Mouse (Mus musculus) stomach, embryonic 16.5 days (tissue): ENCODE results near the gene Trim43c. TPM values are rescaled to one million over a fixed set of nuclear protein-coding genes. Genes with fewer than 3 reads are reported as not detected.
"Not testable (repeated sequence)": the region's sequence is repeated elsewhere in the genome, so short reads cannot be mapped to it uniquely, and the experiment has no call there.

ENCODE experiments used
- ATAC-seq: fragments of 200-750 bp; cut with Nextera tagmentation; 2 replicates; pipeline ENCODE4 v1.8.0; 2017; ENCODE audit warnings: moderate number of reproducible peaks, moderate TSS enrichment; ENCODE audit not compliant: insufficient read depth, low FRiP score
- H3K27ac ChIP-seq: fragments of 300-500 bp; sonication (generic); 2 replicates; pipeline ENCODE4 v1.5.1; 2014; ENCODE audit warnings: low read length
- H3K27me3 ChIP-seq: fragments of 300-500 bp; sonication (generic); 2 replicates; pipeline ENCODE4 v1.6.1; 2014; ENCODE audit warnings: low read length, control low read depth, mixed read lengths; ENCODE audit not compliant: control insufficient read depth, insufficient read depth
- H3K36me3 ChIP-seq: fragments of 300-500 bp; sonication (generic); 2 replicates; pipeline ENCODE4 v1.6.1; 2014; ENCODE audit warnings: low read length; ENCODE audit not compliant: control insufficient read depth, insufficient read depth
- H3K4me1 ChIP-seq: fragments of 300-500 bp; sonication (generic); 2 replicates; pipeline ENCODE4 v1.6.1; 2014; ENCODE audit warnings: low read length, control low read depth, mixed read lengths; ENCODE audit not compliant: control insufficient read depth, insufficient read depth
- H3K4me2 ChIP-seq: fragments of 300-500 bp; sonication (generic); 2 replicates; pipeline ENCODE4 v1.6.1; 2014; ENCODE audit warnings: low read depth, low read length, mixed read lengths
- H3K4me3 ChIP-seq: fragments of 300-500 bp; sonication (generic); replicated peaks from 2 replicates; pipeline ENCODE4 v1.5.1; 2014; ENCODE audit warnings: mild to moderate bottlenecking, low read length
- H3K9ac ChIP-seq: fragments of 300-500 bp; sonication (generic); 2 replicates; pipeline ENCODE4 v1.6.1; 2014; ENCODE audit warnings: low read length
- H3K9me3 ChIP-seq: fragments of 300-500 bp; sonication (generic); replicated peaks from 2 replicates; pipeline ENCODE4 v1.6.1; 2016; ENCODE audit warnings: low read length, control low read depth; ENCODE audit not compliant: control insufficient read depth
- WGBS: fragments of 180-500 bp; shearing (Covaris S2); extraction: QIAGEN DNeasy Blood & Tissue Kit; methylation state at CpG from one replicate; pipeline ENCODE4 v1.1.7; 2014; 5-methylcytosine and 5-hydroxymethylcytosine counted together
- polyA plus RNA-seq: library from polyadenylated mRNA; unstranded; fragments of >200 nt; fragmentation: Nextera tagmentation; extraction: Ambion mirVana; gene quantifications from 2 replicates; pipeline ENCODE4 v1.2.1, GENCODE M21; 2015

Gene Trim43c
- 0.12 and 0.22 TPM in 2 replicates for polyA plus RNA-seq

- H3K9ac ChIP-seq, H3K4me3 ChIP-seq, ATAC-seq, H3K36me3 ChIP-seq, H3K4me2 ChIP-seq, H3K9me3 ChIP-seq, H3K4me1 ChIP-seq, H3K27me3 ChIP-seq, H3K27ac ChIP-seq: not testable (repeated sequence)
- 87% methylated on average over 2 of the region's 2 CpGs for WGBS
These were observed at the start of gene Trim43c for GRCm38 (mm10) chr9:88838864-88839263. Gene Trim43c (plus strand): TSS chr9:88839164.

GRCm38 (mm10) chr9:88853072-88853471 lies 14.1 kb downstream of the Trim43c start:
- not testable (repeated sequence) for H3K9ac ChIP-seq

GRCm38 (mm10) chr9:88858566-88859492 lies 19.9 kb downstream of the Trim43c start:
- H3K4me1 ChIP-seq, H3K9me3 ChIP-seq, H3K27me3 ChIP-seq, H3K27ac ChIP-seq, H3K36me3 ChIP-seq: not testable (repeated sequence)
- Histone ChIP-seq H3K9ac (peak overlapping the region; percentile 56), H3K4me3 (peak overlapping the region; percentile 49), H3K4me2 (peak overlapping the region; percentile 62)
- ATAC-seq: peak; percentile 98
- 1% methylated on average over 52 of the region's 52 CpGs for WGBS

More at GRCm38 (mm10) chr9:88853072-88853471, 14.1 kb downstream of the Trim43c start:
- not testable (repeated sequence) for ATAC-seq, H3K9me3 ChIP-seq, H3K4me3 ChIP-seq, H3K27ac ChIP-seq, H3K27me3 ChIP-seq, H3K36me3 ChIP-seq, H3K4me2 ChIP-seq, H3K4me1 ChIP-seq
- 52% methylated on average over 6 of the region's 7 CpGs for WGBS

Other genes with a start within 250 kb of the Trim43c start
- 32.1 and 37.8 TPM in 2 replicates for gene Mthfsl, start 118.9 kb upstream of the Trim43c start, polyA plus RNA-seq
- gene Bcl2a1d, start 107.2 kb upstream of the Trim43c start, polyA plus RNA-seq: 0.41 TPM in 1 of 2 replicates, not detected in the other
- 0.49 and 0.81 TPM in 2 replicates for gene Bcl2a1a, start 117.7 kb downstream of the Trim43c start, polyA plus RNA-seq